Mouse (Mus musculus) right cerebral cortex, postnatal 10 days (tissue): ENCODE results near the gene Rps19bp1.

Source experiments
- DNase-seq, 2 experiments: peaks; one replicate each; pipeline ENCODE4 v3.0.0; 2021; ENCODE audit warnings: low spot score in 2 of 2

The Rps19bp1 gene

GRCm38 (mm10) chr15:80219705-80220657, 44.1 kb downstream of the Rps19bp1 start:
- no peak for DNase-seq

- DNase-seq = no peak
These were observed 44.9 kb downstream of the Rps19bp1 start for GRCm38 (mm10) chr15:80219211-80219610.

- no peak for DNase-seq
These were observed 46.6 kb downstream of the Rps19bp1 start for GRCm38 (mm10) chr15:80217476-80217875.

- no peak for DNase-seq
These were observed 47.7 kb downstream of the Rps19bp1 start for GRCm38 (mm10) chr15:80216480-80216820.

GRCm38 (mm10) chr15:80215716-80216479, 48.2 kb downstream of the Rps19bp1 start:
- DNase-seq = peak in 1 of 2 experiments; percentile 53

- no peak for DNase-seq
These were observed 50.4 kb downstream of the Rps19bp1 start for GRCm38 (mm10) chr15:80213688-80214087.
